In genomic region chr16:90353156-90353555, GRCm38 (mm10) we compare ENCODE assay signal across 21 mouse cellular contexts. TPM values are rescaled to one million over a fixed set of nuclear protein-coding genes. Genes with fewer than 3 reads are reported as not detected.
A peak's percentile ranks its signal among the peaks of the same experiment; 100 is the strongest.
DNase-seq lines count a peak whose midpoint lies in the region; ATAC-seq lines count a peak whose summit lies in the region.
"Had no signal": no experiment of that assay in that cellular context is flagged by ENCODE, and none has a peak within 500 bp of the region (broad histone marks: within the 10 kb centered on the region; RNA-seq: fewer than 3 reads in every experiment).

No protein-coding gene starts in this region.

- WGBS in neural tube, embryonic 13.5 days = 60% methylated on average over 5 of the region's 5 CpGs

- no peak overlapping the region for H3K4me3 ChIP-seq in neural tube, embryonic 13.5 days
- H3K4me3 ChIP-seq: heart, adult 2 months; neural tube, embryonic 12.5 days had no signal

- H3K9ac ChIP-seq in neural tube, embryonic 13.5 days = no peak overlapping the region
- H3K9ac ChIP-seq: liver, embryonic 14.5 days; neural tube, embryonic 12.5 days had no signal

- no peaks in the 10 kb centered on the region for H3K9me3 ChIP-seq in neural tube, embryonic 13.5 days
- H3K9me3 ChIP-seq: neural tube, embryonic 12.5 days had no signal

- no peaks in the 10 kb centered on the region for H3K36me3 ChIP-seq in neural tube, embryonic 13.5 days
- H3K36me3 ChIP-seq: neural tube, embryonic 12.5 days had no signal

- ATAC-seq in neural tube, embryonic 13.5 days (ENCODE audit: low read depth) = peak; percentile 49; the same call in 1 of the 2 replicates
- ATAC-seq: hindbrain, embryonic 16.5 days; intestine, postnatal 0 days had no signal

- no peaks in the 10 kb centered on the region for H3K27me3 ChIP-seq in neural tube, embryonic 13.5 days
- H3K27me3 ChIP-seq: neural tube, embryonic 12.5 days had no signal

- no peak overlapping the region for H3K27ac ChIP-seq in neural tube, embryonic 13.5 days (replicated peaks)
- H3K27ac ChIP-seq: heart, adult 2 months; liver, embryonic 14.5 days; neural tube, embryonic 12.5 days had no signal

- no peak overlapping the region for H3K4me2 ChIP-seq in neural tube, embryonic 13.5 days
- H3K4me2 ChIP-seq: neural tube, embryonic 12.5 days had no signal

- peak; percentile 39 for DNase-seq in layer of hippocampus, adult 11-12 months (ENCODE audit: low spot score)
- no peak for DNase-seq in layer of hippocampus, postnatal 25 days (ENCODE audit: extremely low spot score in 1 of 2, low spot score in 1 of 2)
- DNase-seq in neural tube, embryonic 10.5 days (ENCODE audit: extremely low spot score, low spot score) = no peak
- peak; percentile 20 for DNase-seq in layer of hippocampus, adult 9-10 months (ENCODE audit: low spot score)
- DNase-seq in telencephalon, adult 2 months (ENCODE audit: low read depth, low spot score) = peak; percentile 71
- no peak for DNase-seq in thymus, adult 18-20 months
- no peak for DNase-seq in testis, postnatal 14 days (ENCODE audit: low spot score)
- DNase-seq: adrenal gland, postnatal 25 days; B cell, adult 2 months; cerebellum, postnatal 36 days; gastrocnemius, postnatal 25 days; heart, adult 2 months; right cerebral cortex, postnatal 14 days had no signal

- H3K4me1 ChIP-seq in neural tube, embryonic 13.5 days (replicated peaks) = 0 out of 2 replicates have a peak, but pooled peaks cover 9% of the 10 kb centered on the region
- H3K4me1 ChIP-seq: neural tube, embryonic 12.5 days had no signal

RNA-seq across cellular contexts. Expression of gene Hunk, which starts 32.7 kb away (rescaled TPM):
- 10 to 100 TPM; 24.6 to 30.7 TPM for total RNA-seq in layer of hippocampus, postnatal 25 days (2021)
- polyA plus RNA-seq in neural tube, embryonic 13.5 days (2015; fragmentation: Nextera tagmentation; extraction: Ambion mirVana) = 6.2 and 6.8 TPM in 2 replicates
- total RNA-seq: hematopoietic stem cell, adult 5-6 weeks; megakaryocyte-erythroid progenitor cell, adult 5-6 weeks; monocyte, adult 5-6 weeks had no signal

Comparison
In these comparisons a context has a peak if more than half of its experiments do, and no peak if none do; other contexts are left out.
1. DNase-seq: peak in layer of hippocampus, adult 11-12 months (single experiment), layer of hippocampus, adult 9-10 months (single experiment) and telencephalon, adult 2 months (single experiment); none in layer of hippocampus, postnatal 25 days (0 of 2), neural tube, embryonic 10.5 days (single experiment), thymus, adult 18-20 months (0 of 2) and testis, postnatal 14 days (single experiment).